Comparison of ENCODE assay signal across 25 mouse cellular contexts in the genomic region with DNA sequence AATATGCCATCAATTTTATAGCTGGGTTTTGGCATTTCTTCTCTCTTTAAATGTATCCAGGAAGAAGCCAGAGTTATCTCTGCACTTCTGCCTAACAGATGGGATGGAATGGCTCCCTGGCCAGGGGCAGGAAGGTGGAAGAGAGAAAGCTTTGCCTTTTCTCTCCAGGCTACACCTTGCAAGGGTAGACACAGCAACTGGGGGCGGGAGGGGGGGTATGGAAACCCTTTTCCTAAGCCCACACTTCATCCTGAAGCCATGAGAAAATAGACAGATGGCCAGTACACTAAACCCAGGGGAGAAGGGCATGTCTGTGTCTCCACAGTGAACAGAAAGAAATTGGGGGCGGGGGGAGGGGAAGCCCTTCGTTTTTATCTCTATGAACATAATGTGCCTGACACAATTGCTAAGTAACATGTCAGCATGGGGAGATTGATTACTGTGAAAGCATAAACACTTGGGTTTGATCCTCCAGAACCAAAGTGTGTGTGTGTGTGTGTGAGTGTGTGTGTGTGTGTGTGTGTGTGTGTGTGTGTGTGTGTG. TPM values are rescaled to one million over a fixed set of nuclear protein-coding genes. Genes with fewer than 3 reads are reported as not detected.
DNase-seq lines count a peak whose midpoint lies in the region; ATAC-seq lines count a peak whose summit lies in the region.
"Had no signal": no experiment of that assay in that cellular context is flagged by ENCODE, and none has a peak within 500 bp of the region (broad histone marks: within the 10 kb centered on the region; RNA-seq: fewer than 3 reads in every experiment).

No protein-coding gene starts in this region.

- H3K27me3 ChIP-seq in midbrain, embryonic 14.5 days (ENCODE audit: control insufficient read depth, insufficient read depth, low read length), result no peaks in the 10 kb centered on the region
- H3K27me3 ChIP-seq in midbrain, embryonic 11.5 days (ENCODE audit: control insufficient read depth, insufficient read depth, low read length), result no peaks in the 10 kb centered on the region
- H3K27me3 ChIP-seq in hindbrain, embryonic 12.5 days, result no peaks in the 10 kb centered on the region
- H3K27me3 ChIP-seq: stomach, embryonic 15.5 days had no signal

- no peaks in the 10 kb centered on the region for H3K9me3 ChIP-seq in midbrain, embryonic 14.5 days (ENCODE audit: control insufficient read depth, low read length)
- H3K9me3 ChIP-seq in midbrain, embryonic 11.5 days (ENCODE audit: control insufficient read depth, low read length), result no peaks in the 10 kb centered on the region
- no peaks in the 10 kb centered on the region for H3K9me3 ChIP-seq in hindbrain, embryonic 12.5 days (replicated peaks)
- H3K9me3 ChIP-seq: stomach, embryonic 15.5 days had no signal

- 62% methylated on average over 3 of the region's 3 CpGs for WGBS in midbrain, embryonic 14.5 days
- WGBS in midbrain, embryonic 11.5 days, result 70% methylated on average over 3 of the region's 3 CpGs
- 57% methylated on average over 3 of the region's 3 CpGs for WGBS in hindbrain, embryonic 12.5 days

- no peak overlapping the region for H3K4me2 ChIP-seq in midbrain, embryonic 14.5 days (ENCODE audit: low read length)
- no peak overlapping the region for H3K4me2 ChIP-seq in midbrain, embryonic 11.5 days
- H3K4me2 ChIP-seq in hindbrain, embryonic 12.5 days (replicated peaks), result no peak overlapping the region
- H3K4me2 ChIP-seq: stomach, embryonic 15.5 days had no signal

- DNase-seq in embryo, embryonic 10.5 days (ENCODE audit: low spot score), result peak; percentile 52
- DNase-seq in embryo, embryonic 11 days, result no peak
- peak; percentile 27 for DNase-seq in midbrain, embryonic 14.5 days
- no peak for DNase-seq in midbrain, embryonic 11.5 days (ENCODE audit: low spot score, missing footprints)
- peak; percentile 67 for DNase-seq in retina, postnatal 1 day
- DNase-seq in right cerebral cortex, postnatal 4 days, result no peak
- DNase-seq: adrenal gland, postnatal 10 days; cerebellum, postnatal 25 days; gastrocnemius, postnatal 10 days; heart, adult 2 months; heart, postnatal 10 days; kidney, adult 9 months; kidney, postnatal 25 days; left cerebral cortex, postnatal 4 days; liver; liver, postnatal 0 days; lung, postnatal 10 days; right cerebral cortex, postnatal 25 days had no signal

- peaks cover 8% of the 10 kb centered on the region; the same call in 1 of the 2 replicates for H3K4me1 ChIP-seq in midbrain, embryonic 14.5 days (ENCODE audit: control insufficient read depth, insufficient read depth, low read length)
- peaks cover 12% of the 10 kb centered on the region for H3K4me1 ChIP-seq in midbrain, embryonic 11.5 days (ENCODE audit: control insufficient read depth, insufficient read depth, low read length)
- H3K4me1 ChIP-seq in hindbrain, embryonic 12.5 days, result peaks cover 16% of the 10 kb centered on the region

- no peak overlapping the region for H3K9ac ChIP-seq in midbrain, embryonic 14.5 days (replicated peaks; ENCODE audit: low read length)
- no peak overlapping the region for H3K9ac ChIP-seq in midbrain, embryonic 11.5 days (ENCODE audit: low read length)
- H3K9ac ChIP-seq in hindbrain, embryonic 12.5 days, result no peak overlapping the region
- H3K9ac ChIP-seq: liver, postnatal 0 days; stomach, embryonic 15.5 days had no signal

- H3K4me3 ChIP-seq in midbrain, embryonic 14.5 days (replicated peaks; ENCODE audit: low read depth, low read length), result no peak overlapping the region
- no peak overlapping the region for H3K4me3 ChIP-seq in midbrain, embryonic 11.5 days (ENCODE audit: low read depth, low read length)
- H3K4me3 ChIP-seq in hindbrain, embryonic 12.5 days, result no peak overlapping the region
- H3K4me3 ChIP-seq: heart, adult 2 months; left cerebral cortex, adult 2 months; stomach, embryonic 15.5 days had no signal

- no peak for ATAC-seq in midbrain, embryonic 14.5 days (ENCODE audit: low FRiP score, low TSS enrichment)
- no peak for ATAC-seq in midbrain, embryonic 11.5 days (ENCODE audit: low FRiP score)
- 0 out of 2 replicates have a peak, but pooled peaks have one; percentile 48 for ATAC-seq in hindbrain, embryonic 12.5 days (ENCODE audit: low FRiP score)
- ATAC-seq: activated CD4-positive, CD25-positive, alpha-beta regulatory T cell, adult 4 months; CD4-positive, CD25-positive, alpha-beta regulatory T cell, adult 4 months; forebrain, embryonic 14.5 days; liver, postnatal 0 days; midbrain, embryonic 16.5 days had no signal

- no peaks in the 10 kb centered on the region for H3K36me3 ChIP-seq in midbrain, embryonic 14.5 days (ENCODE audit: control insufficient read depth, insufficient read depth, low read length)
- no peaks in the 10 kb centered on the region for H3K36me3 ChIP-seq in midbrain, embryonic 11.5 days (ENCODE audit: control insufficient read depth, insufficient read depth, low read length)
- H3K36me3 ChIP-seq in hindbrain, embryonic 12.5 days, result no peaks in the 10 kb centered on the region
- H3K36me3 ChIP-seq: stomach, embryonic 15.5 days had no signal

- H3K27ac ChIP-seq in midbrain, embryonic 14.5 days (replicated peaks; ENCODE audit: low read depth, low read length), result no peak overlapping the region
- no peak overlapping the region for H3K27ac ChIP-seq in midbrain, embryonic 11.5 days (ENCODE audit: low read depth, low read length)
- 0 out of 2 replicates have a peak overlapping the region, but pooled peaks have one; percentile 40 for H3K27ac ChIP-seq in hindbrain, embryonic 12.5 days
- H3K27ac ChIP-seq: heart, adult 2 months; left cerebral cortex, adult 2 months had no signal

RNA-seq across cellular contexts. Expression of gene Magi1, which starts 51.4 kb away (rescaled TPM):
- polyA plus RNA-seq in midbrain, embryonic 14.5 days (2014; fragmentation: Nextera tagmentation; extraction: Ambion mirVana), result 34.9 and 41.8 TPM in 2 replicates
- polyA plus RNA-seq in midbrain, embryonic 11.5 days (2014; fragmentation: Nextera tagmentation; extraction: Ambion mirVana), result 28.5 and 29.6 TPM in 2 replicates
- 27.7 and 35.9 TPM in 2 replicates for polyA plus RNA-seq in hindbrain, embryonic 12.5 days (2016; fragmentation: Nextera tagmentation; extraction: Ambion mirVana)

Comparison
In these comparisons a context has a peak if more than half of its experiments do, and no peak if none do; other contexts are left out.
1. DNase-seq: peak in embryo, embryonic 10.5 days (single experiment), midbrain, embryonic 14.5 days (single experiment) and retina, postnatal 1 day (single experiment); none in embryo, embryonic 11 days (single experiment), midbrain, embryonic 11.5 days (single experiment) and right cerebral cortex, postnatal 4 days (single experiment).